Mouse (Mus musculus) lung, postnatal 0 days (tissue): ENCODE measurements around the gene Plac1.

ENCODE experiments used
- CTCF ChIP-seq: IDR thresholded peaks from 2 replicates; pipeline ENCODE4 v1.5.1; 2016; ENCODE audit warnings: antibody characterized with exemption, mild to moderate bottlenecking
- EP300 ChIP-seq: IDR thresholded peaks from 2 replicates; pipeline ENCODE4 v1.6.1; 2016; ENCODE audit warnings: antibody characterized with exemption, mild to moderate bottlenecking, control low read depth

DNA sequence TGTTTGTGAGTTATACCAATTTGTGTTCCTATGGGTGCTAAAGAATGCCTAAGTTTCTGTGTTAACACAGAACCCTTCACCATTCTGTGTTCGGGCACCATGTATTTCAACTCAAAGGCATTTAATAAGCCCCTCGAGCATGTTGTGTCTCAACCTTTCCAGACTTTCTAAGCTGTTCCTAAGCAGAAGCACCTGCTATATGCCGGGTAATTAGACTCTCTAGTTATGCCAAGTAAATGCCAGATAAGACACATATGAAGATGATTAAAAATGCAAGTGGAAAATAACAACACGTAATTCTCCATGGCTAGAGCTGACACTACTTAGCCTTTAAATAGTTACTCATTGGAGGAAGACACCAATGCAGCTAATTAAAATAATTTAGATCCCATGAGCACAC is 142.1 kb downstream of the Plac1 start:
- TF ChIP-seq EP300 = no peak
- no peak for TF ChIP-seq CTCF
